Mouse (Mus musculus) midbrain, embryonic 16.5 days (tissue): Measurements from ENCODE around the gene Ubxn7. TPM values are rescaled to one million over a fixed set of nuclear protein-coding genes. Genes with fewer than 3 reads are reported as not detected.

ENCODE experiments used
- ATAC-seq: fragments of 200-750 bp; cut with Nextera tagmentation; 2 replicates; pipeline ENCODE4 v1.8.0; 2017; ENCODE audit warnings: moderate TSS enrichment
- H3K27ac ChIP-seq: fragments of 300-500 bp; sonication (generic); 2 replicates; pipeline ENCODE4 v1.5.1; 2014; ENCODE audit warnings: mild to moderate bottlenecking, low read length, mixed read lengths
- H3K27me3 ChIP-seq: fragments of 300-500 bp; sonication (generic); 2 replicates; pipeline ENCODE4 v1.6.1; 2014; ENCODE audit warnings: low read depth, low read length, mixed read lengths; ENCODE audit not compliant: control insufficient read depth, insufficient read depth
- H3K36me3 ChIP-seq: fragments of 300-500 bp; sonication (generic); 2 replicates; pipeline ENCODE4 v1.6.1; 2014; ENCODE audit warnings: mild to moderate bottlenecking, low read length, moderate library complexity, mixed read lengths; ENCODE audit not compliant: control insufficient read depth, insufficient read depth
- H3K4me1 ChIP-seq: fragments of 300-500 bp; sonication (generic); 2 replicates; pipeline ENCODE4 v1.6.1; 2014; ENCODE audit warnings: mild to moderate bottlenecking, low read length, mixed read lengths; ENCODE audit not compliant: control insufficient read depth, insufficient read depth
- H3K4me2 ChIP-seq: fragments of 300-500 bp; sonication (generic); 2 replicates; pipeline ENCODE4 v1.6.1; 2014; ENCODE audit warnings: mild to moderate bottlenecking, low read length, mixed read lengths
- H3K4me3 ChIP-seq: fragments of 300-500 bp; sonication (generic); 2 replicates; pipeline ENCODE4 v1.5.1; 2014; ENCODE audit warnings: low read depth, mild to moderate bottlenecking, low read length, moderate library complexity, mixed read lengths
- H3K9ac ChIP-seq: fragments of 300-500 bp; sonication (generic); 2 replicates; pipeline ENCODE4 v1.6.1; 2014; ENCODE audit warnings: low read depth, low read length, mixed read lengths
- H3K9me3 ChIP-seq: fragments of 300-500 bp; sonication (generic); replicated peaks from 2 replicates; pipeline ENCODE4 v1.6.1; 2014; ENCODE audit warnings: mild to moderate bottlenecking, low read length, mixed read lengths; ENCODE audit not compliant: control insufficient read depth, poor library complexity, severe bottlenecking
- WGBS: fragments of 180-500 bp; shearing (Covaris S2); extraction: QIAGEN DNeasy Blood & Tissue Kit; methylation state at CpG from one replicate; pipeline ENCODE4 v1.1.7; 2014; 5-methylcytosine and 5-hydroxymethylcytosine counted together
- polyA plus RNA-seq: library from polyadenylated mRNA; unstranded; fragments of >200 nt; fragmentation: Nextera tagmentation; extraction: Ambion mirVana; gene quantifications from 2 replicates; pipeline ENCODE4 v1.2.1, GENCODE M21; 2015

Ubxn7 gene
- polyA plus RNA-seq, 1 experiment from 2014 or later, result 21.1 TPM

- H3K9me3 ChIP-seq, result no peaks in the 10 kb centered on the region
- H3K27ac ChIP-seq, result no peak overlapping the region
- no peak overlapping the region for H3K4me3 ChIP-seq
- no peak overlapping the region for H3K9ac ChIP-seq
- ATAC-seq, result no peak
- no peaks in the 10 kb centered on the region for H3K4me1 ChIP-seq
- H3K27me3 ChIP-seq, result no peaks in the 10 kb centered on the region
- H3K4me2 ChIP-seq, result no peak overlapping the region
- no peaks in the 10 kb centered on the region for H3K36me3 ChIP-seq
Observed at GRCm38 (mm10) chr16:32345521-32345920, 13.5 kb downstream of the Ubxn7 start.

- WGBS, result 94% methylated on average over 3 of the region's 3 CpGs
- no peak overlapping the region for H3K4me2 ChIP-seq
- no peak overlapping the region for H3K9ac ChIP-seq
- H3K4me1 ChIP-seq, result no peaks in the 10 kb centered on the region
- no peak overlapping the region for H3K27ac ChIP-seq
- no peak overlapping the region for H3K4me3 ChIP-seq
- ATAC-seq, result no peak
- H3K36me3 ChIP-seq, result peaks cover 13% of the 10 kb centered on the region
- no peaks in the 10 kb centered on the region for H3K9me3 ChIP-seq
- H3K27me3 ChIP-seq, result no peaks in the 10 kb centered on the region
Observed at GRCm38 (mm10) chr16:32350776-32351175, 18.7 kb downstream of the Ubxn7 start.

GRCm38 (mm10) chr16:32363530-32363929, 31.5 kb downstream of the Ubxn7 start:
- H3K4me3 ChIP-seq, result no peak overlapping the region

GRCm38 (mm10) chr16:32371351-32371750, 39.3 kb downstream of the Ubxn7 start:
- H3K4me3 ChIP-seq, result no peak overlapping the region
- H3K27ac ChIP-seq, result no peak overlapping the region
- H3K27me3 ChIP-seq, result no peaks in the 10 kb centered on the region
- peaks cover 18% of the 10 kb centered on the region for H3K36me3 ChIP-seq
- H3K4me1 ChIP-seq, result no peaks in the 10 kb centered on the region
- no peak overlapping the region for H3K9ac ChIP-seq
- no peaks in the 10 kb centered on the region for H3K9me3 ChIP-seq
- 91% methylated on average over 4 of the region's 4 CpGs for WGBS
- H3K4me2 ChIP-seq, result no peak overlapping the region
- no peak for ATAC-seq

More at GRCm38 (mm10) chr16:32363530-32363929, 31.5 kb downstream of the Ubxn7 start:
- H3K27ac ChIP-seq, result no peak overlapping the region
- H3K4me2 ChIP-seq, result no peak overlapping the region
- no peaks in the 10 kb centered on the region for H3K4me1 ChIP-seq
- 97% methylated on average over 2 of the region's 2 CpGs for WGBS
- no peak overlapping the region for H3K9ac ChIP-seq
- ATAC-seq, result no peak
- no peaks in the 10 kb centered on the region for H3K9me3 ChIP-seq
- H3K27me3 ChIP-seq, result no peaks in the 10 kb centered on the region
- H3K36me3 ChIP-seq, result peaks cover 8% of the 10 kb centered on the region

DNA sequence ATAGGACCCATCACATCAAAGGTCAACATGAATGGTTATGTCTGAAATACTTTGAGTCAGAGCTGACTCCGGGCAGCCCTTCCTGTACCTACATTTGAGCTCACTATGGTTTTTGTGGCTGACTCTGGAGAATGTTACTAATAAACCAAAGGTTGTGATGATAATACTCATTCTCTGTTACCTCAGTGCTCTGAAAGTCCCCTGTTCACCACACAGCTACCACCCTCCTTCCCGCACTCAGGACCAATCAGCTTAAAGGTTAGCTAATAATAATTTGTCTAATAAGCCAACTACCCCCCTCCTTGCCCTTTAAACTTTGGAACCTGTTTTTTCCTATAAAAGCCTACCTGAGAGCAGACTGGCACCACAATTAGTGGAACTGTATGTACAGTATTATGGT, 47.5 kb downstream of the Ubxn7 start:
- H3K27ac ChIP-seq, result no peak overlapping the region
- no peak overlapping the region for H3K4me2 ChIP-seq
- 93% methylated on average over 2 of the region's 2 CpGs for WGBS
- no peaks in the 10 kb centered on the region for H3K27me3 ChIP-seq
- no peak for ATAC-seq
- H3K9me3 ChIP-seq, result no peaks in the 10 kb centered on the region
- peaks cover 56% of the 10 kb centered on the region for H3K36me3 ChIP-seq
- H3K4me1 ChIP-seq, result no peaks in the 10 kb centered on the region
- no peak overlapping the region for H3K4me3 ChIP-seq
- no peak overlapping the region for H3K9ac ChIP-seq

DNA sequence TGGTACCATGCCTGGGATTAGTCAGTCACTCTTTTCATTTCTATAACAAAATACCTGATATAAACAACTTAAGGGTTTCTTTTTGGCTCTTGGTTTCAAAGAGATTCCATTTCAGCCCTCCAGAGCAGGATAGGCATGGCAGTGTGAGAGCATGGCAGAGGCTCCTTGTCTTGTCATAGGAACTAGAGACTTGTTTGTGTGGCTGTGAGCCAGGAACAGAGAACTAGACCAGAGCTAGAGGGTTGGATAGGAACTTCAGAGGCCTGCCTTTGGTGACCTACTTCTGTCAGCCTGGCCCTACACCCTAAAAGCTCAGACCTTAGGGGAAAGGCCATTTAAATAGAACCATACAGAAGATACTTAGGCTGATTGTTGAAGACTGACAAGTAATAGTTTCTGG, 50.8 kb downstream of the Ubxn7 start:
- H3K4me2 ChIP-seq, result no peak overlapping the region
- no peak overlapping the region for H3K4me3 ChIP-seq
- ATAC-seq, result no peak
- no peak overlapping the region for H3K9ac ChIP-seq
- H3K27ac ChIP-seq, result no peak overlapping the region
- H3K4me1 ChIP-seq, result no peaks in the 10 kb centered on the region
- H3K36me3 ChIP-seq, result peaks cover 42% of the 10 kb centered on the region
- H3K9me3 ChIP-seq, result no peaks in the 10 kb centered on the region
- H3K27me3 ChIP-seq, result no peaks in the 10 kb centered on the region

GRCm38 (mm10) chr16:32384885-32385284, 52.8 kb downstream of the Ubxn7 start:
- H3K36me3 ChIP-seq, result peaks cover 27% of the 10 kb centered on the region
- ATAC-seq, result no peak
- WGBS, result 92% methylated on average over 2 of the region's 2 CpGs

GRCm38 (mm10) chr16:32386826-32387225, 54.8 kb downstream of the Ubxn7 start:
- 80% methylated on average over 3 of the region's 3 CpGs for WGBS
- H3K9me3 ChIP-seq, result no peaks in the 10 kb centered on the region
- H3K9ac ChIP-seq, result no peak overlapping the region
- H3K27me3 ChIP-seq, result no peaks in the 10 kb centered on the region
- ATAC-seq, result no peak
- H3K4me3 ChIP-seq, result no peak overlapping the region
- H3K36me3 ChIP-seq, result peaks cover 20% of the 10 kb centered on the region
- H3K4me2 ChIP-seq, result no peak overlapping the region
- no peak overlapping the region for H3K27ac ChIP-seq
- H3K4me1 ChIP-seq, result no peaks in the 10 kb centered on the region

More at GRCm38 (mm10) chr16:32384885-32385284, 52.8 kb downstream of the Ubxn7 start:
- Histone ChIP-seq H3K27ac (no peak overlapping the region), H3K9ac (no peak overlapping the region), H3K4me1 (no peaks in the 10 kb centered on the region), H3K4me2 (no peak overlapping the region), H3K4me3 (no peak overlapping the region), H3K27me3 (no peaks in the 10 kb centered on the region), H3K9me3 (no peaks in the 10 kb centered on the region)

GRCm38 (mm10) chr16:32389049-32389448, 57.0 kb downstream of the Ubxn7 start:
- no peak overlapping the region for H3K27ac ChIP-seq
- no peaks in the 10 kb centered on the region for H3K9me3 ChIP-seq
- ATAC-seq, result no peak
- H3K36me3 ChIP-seq, result peaks cover 7% of the 10 kb centered on the region
- H3K27me3 ChIP-seq, result no peaks in the 10 kb centered on the region
- no peak overlapping the region for H3K9ac ChIP-seq
- H3K4me2 ChIP-seq, result no peak overlapping the region
- no peaks in the 10 kb centered on the region for H3K4me1 ChIP-seq
- no peak overlapping the region for H3K4me3 ChIP-seq

- Histone ChIP-seq H3K9me3 (no peaks in the 10 kb centered on the region), H3K4me2 (no peak overlapping the region), H3K9ac (no peak overlapping the region), H3K36me3 (peaks cover 5% of the 10 kb centered on the region), H3K4me3 (no peak overlapping the region), H3K27me3 (no peaks in the 10 kb centered on the region), H3K27ac (no peak overlapping the region), H3K4me1 (no peaks in the 10 kb centered on the region)
- 88% methylated on average over 3 of the region's 3 CpGs for WGBS
- ATAC-seq, result no peak
Observed at GRCm38 (mm10) chr16:32389841-32390240, 57.8 kb downstream of the Ubxn7 start.
